Mouse (Mus musculus) myocyte (in vitro differentiated cells): ENCODE measurements around the gene Olfr412. TPM values are rescaled to one million over a fixed set of nuclear protein-coding genes. Genes with fewer than 3 reads are reported as not detected.

Experiments used
- H3K27me3 ChIP-seq: one replicate; pipeline ENCODE4 v1.6.1; 2011; ENCODE audit not compliant: control insufficient read depth, insufficient read depth, insufficient read length
- H3K36me3 ChIP-seq: one replicate; pipeline ENCODE4 v1.6.1; 2011; ENCODE audit not compliant: control insufficient read depth, insufficient read depth
- H3K4me2 ChIP-seq: one replicate; pipeline ENCODE4 v1.6.1; 2011; ENCODE audit warnings: low read depth, control low read depth
- H3K4me3 ChIP-seq: one replicate; pipeline ENCODE4 v1.5.1; 2011; ENCODE audit warnings: mild to moderate bottlenecking, control low read depth, moderate library complexity
- H3K79me2 ChIP-seq: one replicate; pipeline ENCODE4 v1.6.1; 2011; ENCODE audit not compliant: control insufficient read depth, insufficient read depth
- H3ac ChIP-seq: one replicate; pipeline ENCODE4 v1.6.1; 2011; ENCODE audit not compliant: control insufficient read depth, insufficient read length
- CEBPB ChIP-seq: IDR thresholded peaks from 2 replicates; pipeline ENCODE4 v1.6.1; 2011; ENCODE audit warnings: mild to moderate bottlenecking, moderate library complexity; ENCODE audit not compliant: poor library complexity, insufficient read depth, severe bottlenecking
- E2F4 ChIP-seq: IDR thresholded peaks from one replicate; pipeline ENCODE4 v1.6.1; 2011; ENCODE audit warnings: mild to moderate bottlenecking, control low read depth, moderate library complexity; ENCODE audit not compliant: insufficient read depth
- MAX ChIP-seq: IDR thresholded peaks from one replicate; pipeline ENCODE4 v1.6.1; 2011; ENCODE audit warnings: low read depth, mild to moderate bottlenecking, control low read depth
- MYOD1 ChIP-seq, 3 experiments: IDR thresholded peaks; one replicate each; pipeline ENCODE4 v1.6.1; 2011; ENCODE audit warnings: control low read depth in 2 of 3, low read depth in 2 of 3, mild to moderate bottlenecking in 2 of 3, moderate library complexity in 1 of 3; ENCODE audit not compliant: insufficient read length in 2 of 3, control insufficient read depth in 1 of 3
- MYOG ChIP-seq, 3 experiments: IDR thresholded peaks; one replicate each; pipeline ENCODE4 v1.6.1; 2011; ENCODE audit warnings: control low read depth in 2 of 3, low read depth in 2 of 3, mild to moderate bottlenecking in 2 of 3; ENCODE audit not compliant: insufficient read length in 2 of 3, control insufficient read depth in 1 of 3, insufficient read depth in 1 of 3
- POLR2A ChIP-seq: IDR thresholded peaks from one replicate; pipeline ENCODE4 v1.6.1; 2011; ENCODE audit warnings: low read depth, mild to moderate bottlenecking, control low read depth, moderate library complexity; ENCODE audit not compliant: insufficient read length
- POLR2AphosphoS2 ChIP-seq: IDR thresholded peaks from one replicate; pipeline ENCODE4 v1.6.1; 2011; ENCODE audit warnings: low read depth, control low read depth; ENCODE audit not compliant: insufficient read length
- REST ChIP-seq: IDR thresholded peaks from one replicate; pipeline ENCODE4 v1.6.1; 2011; ENCODE audit warnings: mild to moderate bottlenecking, control low read depth, moderate library complexity; ENCODE audit not compliant: insufficient read depth, insufficient read length
- SRF ChIP-seq: IDR thresholded peaks from one replicate; pipeline ENCODE4 v1.6.1; 2011; ENCODE audit warnings: low read depth; ENCODE audit not compliant: control insufficient read depth, insufficient read length
- TCF12 ChIP-seq: IDR thresholded peaks from one replicate; pipeline ENCODE4 v1.6.1; 2011; ENCODE audit warnings: mild to moderate bottlenecking, control low read depth; ENCODE audit not compliant: poor library complexity, insufficient read depth, severe bottlenecking
- TCF3 ChIP-seq: IDR thresholded peaks from one replicate; pipeline ENCODE4 v1.6.1; 2011; ENCODE audit warnings: low read depth, control low read depth; ENCODE audit not compliant: insufficient read length
- USF1 ChIP-seq: IDR thresholded peaks from one replicate; pipeline ENCODE4 v1.6.1; 2011; ENCODE audit warnings: low read depth, mild to moderate bottlenecking, control low read depth, moderate library complexity
- polyA plus RNA-seq: library from polyadenylated mRNA; unstranded; fragments of >200 nt; fragmentation: generic; extraction: Trizol; gene quantifications from one replicate; pipeline ENCODE4 v1.2.1, GENCODE M21; 2012; ENCODE audit warnings: missing spikeins

Gene Olfr412
- not detected for polyA plus RNA-seq

DNA sequence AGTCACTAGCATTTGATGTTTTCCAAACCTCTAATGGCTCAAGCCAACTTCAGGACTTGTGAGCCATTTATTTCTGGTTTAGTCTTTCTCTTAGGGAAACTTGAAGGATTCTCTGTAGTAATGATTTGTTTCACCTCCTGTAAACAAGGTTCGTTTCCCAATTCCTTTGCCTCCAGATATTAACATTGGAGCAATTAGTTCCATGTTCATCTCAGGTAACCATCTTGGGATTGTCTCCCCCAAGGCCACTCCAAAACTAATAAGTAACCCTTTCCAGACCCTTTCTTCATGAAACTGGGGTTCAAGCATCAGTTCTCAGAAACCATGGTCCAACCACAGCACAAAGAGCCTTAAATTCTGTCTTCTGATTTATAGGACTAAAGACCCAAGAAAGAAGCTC is at the start of gene Olfr412:
Gene Olfr412 (plus strand): TSS at position 301 of the 400 bp plus-strand sequence.
- H3K27me3 ChIP-seq: no peaks in the 10 kb centered on the region
- TF ChIP-seq SRF: no peak
- no peak for TF ChIP-seq TCF3
- TF ChIP-seq E2F4: no peak
- TF ChIP-seq MYOD1 (IDR thresholded peaks at IDR 0.05; ENCODE audit: control insufficient read depth in 1 of 3, insufficient read length in 2 of 3, low read depth in 2 of 3): no peak
- TF ChIP-seq POLR2AphosphoS2: no peak
- TF ChIP-seq MYOG (IDR thresholded peaks at IDR 0.05; ENCODE audit: control insufficient read depth in 1 of 3, insufficient read depth in 1 of 3, insufficient read length in 2 of 3, low read depth in 2 of 3): no peak
- no peak for TF ChIP-seq USF1
- no peak for TF ChIP-seq MAX
- TF ChIP-seq TCF12: no peak
- no peak for TF ChIP-seq REST
- no peak for TF ChIP-seq CEBPB
- TF ChIP-seq POLR2A: no peak

DNA sequence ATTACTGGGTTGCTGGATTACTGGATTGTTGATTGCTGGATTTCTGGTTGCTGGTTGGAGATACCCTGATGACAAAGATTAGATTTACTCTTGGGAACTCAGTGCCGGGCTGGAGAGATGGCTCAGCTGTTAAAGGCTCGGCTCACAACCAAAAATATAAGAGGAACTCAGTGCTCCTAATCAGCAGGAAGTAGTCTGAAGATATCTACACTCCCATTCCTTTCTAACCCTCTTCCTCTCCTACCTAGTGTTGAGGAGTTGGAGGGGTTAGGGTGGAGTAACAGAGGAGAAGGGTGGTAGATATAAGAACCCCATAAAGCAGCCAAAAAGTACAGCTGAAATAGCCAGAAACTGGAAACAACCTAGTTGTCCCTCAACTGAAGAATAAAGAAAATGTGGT is 35.8 kb upstream of the Olfr412 start:
- H3K27me3 ChIP-seq: no peaks in the 10 kb centered on the region
- H3K79me2 ChIP-seq: no peaks in the 10 kb centered on the region
- H3K4me2 ChIP-seq: no peak overlapping the region
- H3ac ChIP-seq: no peak overlapping the region
- no peak for TF ChIP-seq TCF12
- no peak for TF ChIP-seq MAX
- TF ChIP-seq E2F4: no peak
- TF ChIP-seq MYOD1 (IDR thresholded peaks at IDR 0.05; ENCODE audit: control insufficient read depth in 1 of 3, insufficient read length in 2 of 3, low read depth in 2 of 3): no peak
- no peak for TF ChIP-seq SRF
- no peak for TF ChIP-seq POLR2A
- TF ChIP-seq POLR2AphosphoS2: no peak
- no peak overlapping the region for H3K4me3 ChIP-seq
- no peaks in the 10 kb centered on the region for H3K36me3 ChIP-seq

More for the DNA sequence above, at the start of gene Olfr412:
- no peaks in the 10 kb centered on the region for H3K36me3 ChIP-seq
- no peak within 1 kb of the TSS for H3K4me3 ChIP-seq
- no peak within 1 kb of the TSS for H3ac ChIP-seq
- H3K4me2 ChIP-seq: no peak within 1 kb of the TSS
- no peaks in the 10 kb centered on the region for H3K79me2 ChIP-seq

DNA sequence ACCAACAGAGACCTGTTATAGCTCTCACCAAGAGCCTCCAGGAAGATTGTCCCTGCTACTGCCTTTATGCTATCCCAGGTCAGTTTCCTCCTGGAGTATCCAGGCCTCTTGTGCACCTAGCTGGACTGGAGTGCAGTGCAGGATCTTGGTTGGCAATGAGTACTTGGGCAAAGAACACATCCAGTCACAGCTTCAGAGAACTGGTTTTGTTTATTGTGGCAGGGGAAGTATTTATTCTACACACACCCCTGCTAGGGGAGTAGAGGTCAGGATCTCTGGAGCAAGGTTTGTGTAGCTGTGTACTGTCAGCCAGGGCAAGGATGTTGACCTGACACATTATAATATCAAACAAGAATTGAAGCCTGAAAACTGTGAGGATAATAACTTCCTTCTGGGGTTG is 33.1 kb upstream of the Olfr412 start:
- Histone ChIP-seq H3ac (no peak overlapping the region), H3K4me2 (no peak overlapping the region), H3K36me3 (no peaks in the 10 kb centered on the region), H3K4me3 (no peak overlapping the region), H3K27me3 (no peaks in the 10 kb centered on the region), H3K79me2 (no peaks in the 10 kb centered on the region)
- TF ChIP-seq MAX (no peak), E2F4 (no peak)

DNA sequence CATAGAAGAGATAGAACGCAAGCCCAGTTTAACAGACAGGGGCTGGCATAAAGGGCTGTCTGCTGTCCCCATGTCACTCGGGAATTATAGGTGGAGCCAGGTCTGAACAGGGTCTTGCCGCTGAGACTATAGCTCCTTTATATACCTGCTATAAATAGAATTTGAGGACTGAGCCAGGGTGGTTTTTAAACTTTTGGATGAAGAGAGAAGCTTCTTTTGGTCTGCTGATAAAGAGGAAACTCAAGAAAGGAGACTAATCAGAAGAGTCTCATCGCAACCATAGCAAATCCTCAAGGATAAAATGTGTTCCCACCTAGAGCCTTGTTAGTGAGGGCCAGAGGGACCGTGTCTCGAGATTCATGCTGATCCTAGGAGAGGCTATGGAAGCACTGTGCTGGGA is 23.9 kb upstream of the Olfr412 start, which contains the start of gene Olfr410:
Gene Olfr410 (minus strand): TSS at position 101 of the 400 bp plus-strand sequence.
- H3K79me2 ChIP-seq: no peaks in the 10 kb centered on the region
- no peak within 1 kb of the TSS for H3K4me2 ChIP-seq
- H3K36me3 ChIP-seq: no peaks in the 10 kb centered on the region
- H3K27me3 ChIP-seq: no peaks in the 10 kb centered on the region
- no peak within 1 kb of the TSS for H3ac ChIP-seq
- TF ChIP-seq SRF: no peak
- TF ChIP-seq USF1: no peak
- no peak for TF ChIP-seq TCF3
- TF ChIP-seq REST: no peak
- no peak for TF ChIP-seq MYOD1 (IDR thresholded peaks at IDR 0.05; ENCODE audit: control insufficient read depth in 1 of 3, insufficient read length in 2 of 3, low read depth in 2 of 3)
- no peak for TF ChIP-seq POLR2AphosphoS2
- no peak for TF ChIP-seq CEBPB
- no peak for TF ChIP-seq POLR2A
- no peak for TF ChIP-seq MAX
- no peak for TF ChIP-seq TCF12
- no peak for TF ChIP-seq MYOG (IDR thresholded peaks at IDR 0.05; ENCODE audit: control insufficient read depth in 1 of 3, insufficient read depth in 1 of 3, insufficient read length in 2 of 3, low read depth in 2 of 3)
- no peak for TF ChIP-seq E2F4
- no peak within 1 kb of the TSS for H3K4me3 ChIP-seq

DNA sequence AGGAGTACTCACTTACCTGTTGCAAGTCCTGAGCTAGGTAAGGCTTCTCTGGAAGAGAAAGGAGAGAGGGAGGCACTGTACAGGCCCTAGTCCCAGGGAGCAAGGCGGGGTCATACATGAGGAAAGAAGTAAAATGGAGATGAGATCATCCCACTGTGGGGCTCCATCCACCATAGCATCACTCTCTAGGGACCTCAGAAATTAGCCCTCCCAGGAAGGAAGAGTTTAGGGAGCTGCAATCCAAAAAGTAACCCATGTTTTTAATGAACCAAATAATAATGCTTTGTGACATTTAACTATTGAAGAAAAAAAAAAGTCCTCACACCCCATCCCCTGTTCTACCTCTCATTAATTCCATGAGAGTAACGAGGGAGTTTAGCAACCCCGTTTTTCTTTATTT is 9.3 kb upstream of the Olfr412 start, which contains the start of gene Olfr411:
Gene Olfr411 (minus strand): TSS at position 101 of the 400 bp plus-strand sequence.
- no peaks in the 10 kb centered on the region for H3K36me3 ChIP-seq

More for the DNA sequence above, 9.3 kb upstream of the Olfr412 start, which contains the start of gene Olfr411:
- Histone ChIP-seq H3ac (no peak within 1 kb of the TSS), H3K4me2 (no peak within 1 kb of the TSS), H3K4me3 (no peak within 1 kb of the TSS), H3K27me3 (no peaks in the 10 kb centered on the region), H3K79me2 (no peaks in the 10 kb centered on the region)
- TF ChIP-seq USF1: no peak
- no peak for TF ChIP-seq POLR2A
- TF ChIP-seq MAX: no peak
- no peak for TF ChIP-seq SRF
- no peak for TF ChIP-seq CEBPB
- TF ChIP-seq TCF3: no peak
- TF ChIP-seq MYOD1 (IDR thresholded peaks at IDR 0.05; ENCODE audit: control insufficient read depth in 1 of 3, insufficient read length in 2 of 3, low read depth in 2 of 3): no peak
- TF ChIP-seq POLR2AphosphoS2: no peak
- no peak for TF ChIP-seq REST
- TF ChIP-seq E2F4: no peak
- no peak for TF ChIP-seq TCF12
- TF ChIP-seq MYOG (IDR thresholded peaks at IDR 0.05; ENCODE audit: control insufficient read depth in 1 of 3, insufficient read depth in 1 of 3, insufficient read length in 2 of 3, low read depth in 2 of 3): no peak
